Mouse (Mus musculus) forebrain, postnatal 0 days (tissue): Measurements from ENCODE around the gene Smim17. TPM values are rescaled to one million over a fixed set of nuclear protein-coding genes. Genes with fewer than 3 reads are reported as not detected.
"Not testable (repeated sequence)": the region's sequence is repeated elsewhere in the genome, so short reads cannot be mapped to it uniquely, and the experiment has no call there.

Experiments used
- ATAC-seq: fragments of 200-750 bp; cut with Nextera tagmentation; 2 replicates; pipeline ENCODE4 v1.8.0; 2017; ENCODE audit warnings: mild to moderate bottlenecking, moderate library complexity
- DNase-seq: peaks from one replicate; pipeline ENCODE4 v3.0.0-alpha.2; 2015
- H3K27ac ChIP-seq: fragments of 300-500 bp; sonication (generic); 2 replicates; pipeline ENCODE4 v1.5.1; 2014; ENCODE audit warnings: low read depth, mild to moderate bottlenecking, antibody characterized with exemption, low read length, moderate library complexity, mixed read lengths
- H3K27me3 ChIP-seq: fragments of 300-500 bp; sonication (generic); 2 replicates; pipeline ENCODE4 v1.6.1; 2014; ENCODE audit warnings: mild to moderate bottlenecking, low read length, mixed read lengths; ENCODE audit not compliant: insufficient read depth
- H3K36me3 ChIP-seq: fragments of 300-500 bp; sonication (generic); 2 replicates; pipeline ENCODE4 v1.6.1; 2014; ENCODE audit warnings: mild to moderate bottlenecking, moderate library complexity; ENCODE audit not compliant: insufficient read depth
- H3K4me1 ChIP-seq: fragments of 300-500 bp; sonication (generic); 2 replicates; pipeline ENCODE4 v1.6.1; 2014; ENCODE audit warnings: antibody characterized with exemption; ENCODE audit not compliant: insufficient read depth
- H3K4me2 ChIP-seq: fragments of 300-500 bp; sonication (generic); 2 replicates; pipeline ENCODE4 v1.6.1; 2014; ENCODE audit warnings: low read depth, mild to moderate bottlenecking, moderate library complexity
- H3K4me3 ChIP-seq: fragments of 300-500 bp; sonication (generic); 2 replicates; pipeline ENCODE4 v1.5.1; 2014; ENCODE audit warnings: low read depth, low read length, mixed read lengths
- H3K9ac ChIP-seq: fragments of 300-500 bp; sonication (generic); 2 replicates; pipeline ENCODE4 v1.6.1; 2014; ENCODE audit warnings: mild to moderate bottlenecking
- H3K9me3 ChIP-seq: fragments of 300-500 bp; sonication (generic); 2 replicates; pipeline ENCODE4 v1.6.1; 2016; ENCODE audit warnings: low read length
- CTCF ChIP-seq: sonication (generic); IDR thresholded peaks from 2 replicates; pipeline ENCODE4 v1.5.1; 2016; ENCODE audit warnings: antibody characterized with exemption, control low read depth, low read depth
- WGBS: fragments of 180-500 bp; shearing (Covaris S2); extraction: QIAGEN DNeasy Blood & Tissue Kit; methylation state at CpG from one replicate; pipeline ENCODE4 v1.1.7; 2014; 5-methylcytosine and 5-hydroxymethylcytosine counted together
- polyA plus RNA-seq: library from polyadenylated mRNA; unstranded; fragments of >200 nt; fragmentation: Nextera tagmentation; extraction: Ambion mirVana; gene quantifications from 2 replicates; pipeline ENCODE4 v1.2.1, GENCODE M21; 2015
- total RNA-seq: library from RNA; depleted of rRNA; stranded (reverse); fragments of >200 nt; gene quantifications from 2 replicates; pipeline ENCODE4 v1.2.3, GENCODE M21; 2014

Smim17 gene
- total and polyA plus RNA-seq, 2 experiments from 2014 or later = 3.9 to 15.4 TPM

- no peaks in the 10 kb centered on the region for H3K27me3 ChIP-seq
- under 1% methylated on average over 23 of the region's 23 CpGs for WGBS
- H3K36me3 ChIP-seq = 0 out of 2 replicates have a peak, but pooled peaks cover 2% of the 10 kb centered on the region
- H3K9ac ChIP-seq = peak within 1 kb of the TSS; percentile 74
- peak within 1 kb of the TSS; percentile 51 for H3K4me3 ChIP-seq
- peak within 1 kb of the TSS; percentile 61 for H3K4me2 ChIP-seq
- ATAC-seq (peak; percentile 85), DNase-seq (peak; percentile 97)
- TF ChIP-seq CTCF = peak; percentile 60
- peak within 1 kb of the TSS; percentile 96 for H3K27ac ChIP-seq
- no peaks in the 10 kb centered on the region for H3K9me3 ChIP-seq
- peaks cover 4% of the 10 kb centered on the region; the same call in 1 of the 2 replicates for H3K4me1 ChIP-seq
Observed at GRCm38 (mm10) chr7:6363047-6363488, 35.4 kb upstream of the Smim17 start, which contains the start of gene Zfp78. Zfp78 (plus strand) TSS chr7:6363280.

- Histone ChIP-seq H3K9ac (no peak overlapping the region), H3K4me3 (no peak overlapping the region), H3K27me3 (no peaks in the 10 kb centered on the region), H3K4me1 (peaks cover 4% of the 10 kb centered on the region; the same call in 1 of the 2 replicates), H3K36me3 (no peaks in the 10 kb centered on the region), H3K9me3 (no peaks in the 10 kb centered on the region), H3K4me2 (no peak overlapping the region), H3K27ac (no peak overlapping the region)
- TF ChIP-seq CTCF = no peak
- DNase-seq (no peak), ATAC-seq (no peak)
- 79% methylated on average over 1 of the region's 1 CpGs for WGBS
Observed at GRCm38 (mm10) chr7:6364761-6365160, 33.8 kb upstream of the Smim17 start.

- Histone ChIP-seq H3K9ac (no peak overlapping the region), H3K36me3 (0 out of 2 replicates have a peak, but pooled peaks cover 4% of the 10 kb centered on the region), H3K4me2 (no peak overlapping the region), H3K9me3 (no peaks in the 10 kb centered on the region), H3K4me3 (no peak overlapping the region), H3K4me1 (peaks cover 4% of the 10 kb centered on the region; the same call in 1 of the 2 replicates), H3K27ac (no peak overlapping the region), H3K27me3 (no peaks in the 10 kb centered on the region)
- DNase-seq (no peak), ATAC-seq (no peak)
- TF ChIP-seq CTCF = no peak
- WGBS = 90% methylated on average over 5 of the region's 5 CpGs
Observed at GRCm38 (mm10) chr7:6367185-6367584, 31.3 kb upstream of the Smim17 start.

GRCm38 (mm10) chr7:6368146-6368545 is 30.4 kb upstream of the Smim17 start:
- DNase-seq, H3K4me3 ChIP-seq, H3K36me3 ChIP-seq, H3K4me1 ChIP-seq, H3K27me3 ChIP-seq, H3K9ac ChIP-seq, H3K4me2 ChIP-seq, H3K27ac ChIP-seq, ATAC-seq, H3K9me3 ChIP-seq: not testable (repeated sequence)
- WGBS = 86% methylated on average over 5 of the region's 5 CpGs

- TF ChIP-seq CTCF = no peak
- H3K4me3 ChIP-seq = no peak overlapping the region
- no peaks in the 10 kb centered on the region for H3K27me3 ChIP-seq
- no peaks in the 10 kb centered on the region for H3K9me3 ChIP-seq
- ATAC-seq = no peak
- no peak for DNase-seq
- no peak overlapping the region for H3K27ac ChIP-seq
- H3K4me2 ChIP-seq = no peak overlapping the region
- H3K36me3 ChIP-seq = peaks cover 7% of the 10 kb centered on the region; the same call in 1 of the 2 replicates
- H3K4me1 ChIP-seq = no peaks in the 10 kb centered on the region
- no peak overlapping the region for H3K9ac ChIP-seq
- WGBS = 79% methylated on average over 3 of the region's 3 CpGs
Observed at GRCm38 (mm10) chr7:6369460-6369859, 29.1 kb upstream of the Smim17 start.

- no peak overlapping the region for H3K4me2 ChIP-seq
- TF ChIP-seq CTCF = no peak
- no peak for ATAC-seq
Observed at GRCm38 (mm10) chr7:6372993-6373392, 25.5 kb upstream of the Smim17 start.

GRCm38 (mm10) chr7:6378441-6378840 is 20.1 kb upstream of the Smim17 start:
- no peaks in the 10 kb centered on the region for H3K9me3 ChIP-seq
- H3K27me3 ChIP-seq = no peaks in the 10 kb centered on the region
- H3K4me3 ChIP-seq = no peak overlapping the region
- H3K4me1 ChIP-seq = peaks cover 1% of the 10 kb centered on the region; the same call in 1 of the 2 replicates
- H3K9ac ChIP-seq = no peak overlapping the region
- no peak for ATAC-seq
- WGBS = 88% methylated on average over 8 of the region's 8 CpGs
- H3K36me3 ChIP-seq = peaks cover 10% of the 10 kb centered on the region
- no peak for DNase-seq
- no peak for TF ChIP-seq CTCF
- no peak overlapping the region for H3K4me2 ChIP-seq
- H3K27ac ChIP-seq = no peak overlapping the region

More at GRCm38 (mm10) chr7:6372993-6373392, 25.5 kb upstream of the Smim17 start:
- 92% methylated on average over 3 of the region's 3 CpGs for WGBS
- no peaks in the 10 kb centered on the region for H3K9me3 ChIP-seq
- no peak for DNase-seq
- H3K9ac ChIP-seq = no peak overlapping the region
- H3K27me3 ChIP-seq = no peaks in the 10 kb centered on the region
- no peak overlapping the region for H3K4me3 ChIP-seq
- H3K36me3 ChIP-seq = peaks cover 7% of the 10 kb centered on the region; the same call in 1 of the 2 replicates
- H3K27ac ChIP-seq = no peak overlapping the region
- H3K4me1 ChIP-seq = no peaks in the 10 kb centered on the region
